Mouse (Mus musculus): ENCODE measurements around the gene Adam19.

The Adam19 gene

GRCm38 (mm10) chr11:46097062-46097461, 41.3 kb downstream of the Adam19 start:
- no peak for ATAC-seq (ENCODE audit: low TSS enrichment)

GRCm38 (mm10) chr11:46102107-46102506, 46.3 kb downstream of the Adam19 start:
- ATAC-seq (ENCODE audit: low TSS enrichment): no peak

GRCm38 (mm10) chr11:46107046-46107445, 51.3 kb downstream of the Adam19 start:
- ATAC-seq (ENCODE audit: low TSS enrichment): no peak

- ATAC-seq (ENCODE audit: low TSS enrichment): no peak
Measured at GRCm38 (mm10) chr11:46109206-46109605, 53.4 kb downstream of the Adam19 start.

GRCm38 (mm10) chr11:46110156-46110944, 54.6 kb downstream of the Adam19 start:
- ATAC-seq (ENCODE audit: low TSS enrichment): no peak

GRCm38 (mm10) chr11:46110945-46111287, 55.1 kb downstream of the Adam19 start:
- no peak for ATAC-seq (ENCODE audit: low TSS enrichment)

- ATAC-seq (ENCODE audit: low TSS enrichment): no peak
Measured at GRCm38 (mm10) chr11:46113211-46113610, 57.4 kb downstream of the Adam19 start.

- peak; percentile 5; the same call in 1 of the 2 replicates for ATAC-seq (ENCODE audit: low TSS enrichment)
Measured at GRCm38 (mm10) chr11:46114221-46114620, 58.4 kb downstream of the Adam19 start.

- ATAC-seq (ENCODE audit: low TSS enrichment): no peak
Measured at GRCm38 (mm10) chr11:46115011-46115410, 59.2 kb downstream of the Adam19 start.

- peak; percentile 55 for ATAC-seq (ENCODE audit: low TSS enrichment)
Measured at GRCm38 (mm10) chr11:46115411-46116173, 59.8 kb downstream of the Adam19 start.

- ATAC-seq (ENCODE audit: low TSS enrichment): no peak
Measured at GRCm38 (mm10) chr11:46116510-46116909, 60.7 kb downstream of the Adam19 start.

GRCm38 (mm10) chr11:46119624-46120023, 63.8 kb downstream of the Adam19 start:
- no peak for ATAC-seq (ENCODE audit: low TSS enrichment)

- ATAC-seq (ENCODE audit: low TSS enrichment): no peak
Measured at GRCm38 (mm10) chr11:46120084-46120483, 64.3 kb downstream of the Adam19 start.

- no peak for ATAC-seq (ENCODE audit: low TSS enrichment)
Measured at GRCm38 (mm10) chr11:46121666-46122065, 65.9 kb downstream of the Adam19 start.

GRCm38 (mm10) chr11:46122875-46123274, 67.1 kb downstream of the Adam19 start:
- ATAC-seq (ENCODE audit: low TSS enrichment): no peak

- ATAC-seq (ENCODE audit: low TSS enrichment): no peak
Measured at GRCm38 (mm10) chr11:46123328-46123866, 67.6 kb downstream of the Adam19 start.

- no peak for ATAC-seq (ENCODE audit: low TSS enrichment)
Measured at GRCm38 (mm10) chr11:46125093-46125834, 69.5 kb downstream of the Adam19 start.

- no peak for ATAC-seq (ENCODE audit: low TSS enrichment)
Measured at GRCm38 (mm10) chr11:46125835-46126229, 70.0 kb downstream of the Adam19 start.

GRCm38 (mm10) chr11:46126317-46126716, 70.5 kb downstream of the Adam19 start:
- ATAC-seq (ENCODE audit: low TSS enrichment): no peak

GRCm38 (mm10) chr11:46126827-46127410, 71.1 kb downstream of the Adam19 start:
- ATAC-seq (ENCODE audit: low TSS enrichment): no peak

GRCm38 (mm10) chr11:46127621-46128547, 72.1 kb downstream of the Adam19 start:
- ATAC-seq (ENCODE audit: low TSS enrichment): no peak
